In genomic region chr3:144178937-144179336, GRCm38 (mm10) we compare ENCODE assay signal across 32 mouse cellular contexts.
"Had no signal": no experiment of that assay in that cellular context is flagged by ENCODE, and none has a peak within 500 bp of the region (broad histone marks: within the 10 kb centered on the region; RNA-seq: fewer than 3 reads in every experiment).

No protein-coding gene starts in this region.

- H3K36me3 ChIP-seq: limb, embryonic 10.5 days; limb, embryonic 12.5 days; limb, embryonic 13.5 days; limb, embryonic 15.5 days; liver, embryonic 12.5 days; liver, embryonic 13.5 days; liver, embryonic 15.5 days; lung, embryonic 15.5 days; midbrain, embryonic 10.5 days; midbrain, embryonic 12.5 days; midbrain, embryonic 13.5 days; midbrain, embryonic 15.5 days; neural tube, embryonic 12.5 days had no signal

- H3K27ac ChIP-seq: limb, embryonic 10.5 days; limb, embryonic 12.5 days; limb, embryonic 13.5 days; limb, embryonic 15.5 days; liver, embryonic 12.5 days; liver, embryonic 13.5 days; liver, embryonic 14.5 days; liver, embryonic 15.5 days; lung, embryonic 15.5 days; macrophage; midbrain, embryonic 10.5 days; midbrain, embryonic 12.5 days; midbrain, embryonic 13.5 days; midbrain, embryonic 15.5 days; neural tube, embryonic 12.5 days had no signal

- H3K4me1 ChIP-seq: limb, embryonic 12.5 days; limb, embryonic 15.5 days; liver, embryonic 12.5 days; liver, embryonic 13.5 days; liver, embryonic 15.5 days; lung, embryonic 15.5 days; midbrain, embryonic 10.5 days; midbrain, embryonic 12.5 days; midbrain, embryonic 13.5 days; midbrain, embryonic 15.5 days; neural tube, embryonic 12.5 days had no signal

- H3K27me3 ChIP-seq: limb, embryonic 12.5 days; limb, embryonic 13.5 days; liver, embryonic 12.5 days; liver, embryonic 13.5 days; liver, embryonic 15.5 days; lung, embryonic 15.5 days; midbrain, embryonic 12.5 days; midbrain, embryonic 13.5 days; midbrain, embryonic 15.5 days; neural tube, embryonic 12.5 days had no signal

- H3K4me2 ChIP-seq: limb, embryonic 12.5 days; limb, embryonic 13.5 days; limb, embryonic 15.5 days; liver, embryonic 11.5 days; liver, embryonic 12.5 days; liver, embryonic 13.5 days; liver, embryonic 15.5 days; lung, embryonic 14.5 days; lung, embryonic 15.5 days; midbrain, embryonic 11.5 days; midbrain, embryonic 12.5 days; midbrain, embryonic 13.5 days; midbrain, embryonic 15.5 days; neural tube, embryonic 12.5 days had no signal

- H3K9ac ChIP-seq: limb, embryonic 12.5 days; limb, embryonic 13.5 days; limb, embryonic 15.5 days; liver, embryonic 12.5 days; liver, embryonic 13.5 days; liver, embryonic 14.5 days; liver, embryonic 15.5 days; liver, postnatal 0 days; lung, embryonic 14.5 days; lung, embryonic 15.5 days; midbrain, embryonic 12.5 days; midbrain, embryonic 13.5 days; midbrain, embryonic 15.5 days; neural tube, embryonic 12.5 days had no signal

- H3K4me3 ChIP-seq: limb, embryonic 10.5 days; limb, embryonic 12.5 days; limb, embryonic 13.5 days; limb, embryonic 15.5 days; liver, embryonic 12.5 days; liver, embryonic 13.5 days; liver, embryonic 15.5 days; lung, embryonic 15.5 days; megakaryocyte, embryonic 14.5 days; midbrain, embryonic 10.5 days; midbrain, embryonic 12.5 days; midbrain, embryonic 13.5 days; midbrain, embryonic 15.5 days; myocyte; neural tube, embryonic 12.5 days had no signal

- DNase-seq: left cerebral cortex, postnatal 4 days; liver; liver, embryonic 13.5 days; liver, postnatal 0 days; lung, adult 18-20 months; lung, adult 2 months; lung, embryonic 14.5 days; lung, postnatal 10 days; lung, postnatal 14 days; lung, postnatal 36 days; lung, postnatal 4 days; midbrain, embryonic 14.5 days had no signal

- ATAC-seq: liver, embryonic 12.5 days; liver, postnatal 0 days; lung, postnatal 0 days; midbrain, embryonic 13.5 days; midbrain, embryonic 15.5 days; midbrain, embryonic 16.5 days had no signal

- H3K9me3 ChIP-seq: limb, embryonic 10.5 days; limb, embryonic 12.5 days; limb, embryonic 13.5 days; limb, embryonic 15.5 days; liver, embryonic 12.5 days; liver, embryonic 13.5 days; liver, embryonic 15.5 days; lung, embryonic 15.5 days; midbrain, embryonic 10.5 days; midbrain, embryonic 12.5 days; midbrain, embryonic 13.5 days; midbrain, embryonic 15.5 days; neural tube, embryonic 12.5 days had no signal
